Mouse (Mus musculus): ENCODE data around the gene Reln.

Gene Reln

DNA sequence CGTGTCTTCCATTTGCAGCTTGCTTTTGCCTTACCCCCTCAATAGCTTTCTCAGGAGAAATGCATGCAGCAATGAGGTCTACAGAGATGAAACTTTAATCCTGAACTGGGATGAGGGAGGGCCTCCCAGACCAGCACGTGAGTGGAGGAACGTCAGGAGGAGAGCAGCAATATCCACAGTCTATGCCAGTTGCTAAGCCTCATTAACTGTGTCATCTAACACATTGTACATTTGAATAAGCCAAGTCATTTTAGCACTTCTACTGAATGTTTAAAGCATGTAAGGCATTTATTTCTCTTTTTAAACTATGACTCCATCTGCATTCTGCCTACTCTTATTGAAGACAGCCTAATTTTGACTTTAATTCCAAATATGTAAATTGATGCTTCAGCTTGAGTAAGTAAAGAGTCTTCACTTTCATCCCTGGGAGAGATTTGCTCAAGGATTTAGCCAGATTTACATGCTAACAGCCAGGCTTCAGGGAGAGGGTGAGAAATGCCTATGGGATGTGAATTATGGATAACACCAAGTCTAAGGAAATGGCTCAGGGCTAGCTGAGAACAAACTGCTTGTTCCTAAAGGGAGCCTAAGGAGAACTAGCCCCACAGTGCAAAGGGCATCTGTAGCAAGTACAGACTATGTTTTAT, 361.4 kb downstream of the Reln start:
- no peak for DNase-seq

DNA sequence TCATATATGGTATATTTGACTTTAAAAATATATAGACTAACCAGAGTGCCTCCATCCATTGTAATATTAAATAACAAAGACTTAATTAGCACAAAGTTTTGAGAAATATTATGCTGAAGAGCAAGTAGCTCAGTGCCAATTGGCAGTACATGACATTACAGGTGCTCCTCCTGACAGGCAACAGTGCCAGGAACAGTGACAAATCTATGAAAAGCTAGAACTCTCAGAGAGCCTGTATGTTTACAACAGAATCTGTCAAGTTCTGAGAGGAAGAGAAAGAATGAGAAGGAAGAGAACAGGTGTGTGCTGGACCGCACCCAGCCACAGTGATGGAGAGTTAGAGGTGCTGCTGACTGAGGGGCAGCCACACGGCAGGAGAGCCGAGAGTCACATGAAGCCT, 363.3 kb downstream of the Reln start:
- DNase-seq: no peak

DNA sequence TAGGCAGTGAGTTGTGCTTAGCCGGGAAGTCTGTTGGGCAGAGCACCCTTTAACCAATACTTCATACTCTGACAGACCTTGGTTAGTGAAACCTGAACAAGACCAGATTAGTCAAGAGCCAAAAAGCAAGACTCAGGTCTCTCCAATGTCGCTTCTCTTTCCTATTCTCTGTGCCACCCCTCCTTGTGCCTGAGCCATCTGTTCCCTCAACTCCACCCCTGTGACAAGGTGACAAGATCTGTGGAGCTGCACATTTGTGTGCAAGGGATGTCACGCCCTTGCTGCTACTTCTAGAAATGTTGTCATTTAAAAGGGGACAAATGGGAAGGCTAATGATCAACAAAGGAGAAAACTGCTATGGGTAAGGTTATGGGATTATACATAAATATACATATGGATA, 364.0 kb downstream of the Reln start:
- DNase-seq: no peak

DNA sequence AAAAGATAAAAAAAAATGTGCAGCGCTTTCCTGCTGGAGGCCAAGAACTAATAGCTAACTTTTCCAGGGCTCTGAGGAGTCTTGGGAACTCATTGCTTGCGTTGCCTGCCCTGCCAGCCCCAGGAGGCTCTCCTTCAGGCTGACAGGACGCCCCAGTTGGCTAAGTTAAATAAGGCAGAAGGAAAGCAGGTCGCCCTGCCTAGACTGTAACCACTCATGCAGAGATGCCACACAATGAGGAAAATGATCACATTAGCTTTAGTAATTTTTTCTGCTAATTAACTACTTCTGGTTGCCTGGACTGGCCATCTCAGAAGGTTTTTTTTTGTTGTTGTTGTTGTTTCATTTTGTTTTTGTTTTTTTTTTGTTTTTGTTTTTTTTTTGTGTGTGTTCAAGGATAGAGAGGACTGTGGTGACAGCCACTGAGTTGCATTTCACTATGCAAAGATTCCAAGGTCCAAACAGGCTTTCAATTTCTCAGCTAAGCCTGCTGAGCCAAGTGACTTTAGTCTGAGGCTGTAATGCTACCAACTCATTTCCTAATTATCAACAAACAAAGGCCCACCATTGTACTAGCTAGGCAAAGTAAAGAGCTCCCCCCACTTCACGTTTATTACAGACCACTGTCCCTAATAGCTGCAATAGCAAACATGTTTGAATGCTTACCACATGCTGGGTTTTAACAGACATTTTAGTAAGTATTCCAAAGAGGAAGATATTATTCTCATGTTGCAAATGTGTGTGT, 371.1 kb downstream of the Reln start:
- DNase-seq: no peak

DNA sequence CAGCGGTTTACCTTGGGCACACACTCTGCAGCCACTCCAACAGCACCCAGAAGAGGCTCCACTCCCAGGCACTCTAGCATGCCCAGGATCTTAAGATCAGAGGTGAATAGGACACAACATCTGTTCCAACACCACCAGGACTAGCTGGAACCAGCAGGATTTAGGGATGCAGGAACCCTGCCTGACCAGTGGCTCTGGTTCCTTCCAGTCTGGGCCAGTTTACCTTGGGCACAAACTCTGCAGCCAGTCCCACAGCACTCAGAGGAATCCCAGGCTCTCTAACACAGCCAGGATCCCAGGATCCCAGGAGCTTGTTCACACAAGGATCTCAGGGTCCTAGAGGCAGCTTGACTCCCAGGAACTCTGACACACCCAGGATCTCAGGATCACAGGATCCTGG, 382.7 kb downstream of the Reln start:
- DNase-seq: no peak

DNA sequence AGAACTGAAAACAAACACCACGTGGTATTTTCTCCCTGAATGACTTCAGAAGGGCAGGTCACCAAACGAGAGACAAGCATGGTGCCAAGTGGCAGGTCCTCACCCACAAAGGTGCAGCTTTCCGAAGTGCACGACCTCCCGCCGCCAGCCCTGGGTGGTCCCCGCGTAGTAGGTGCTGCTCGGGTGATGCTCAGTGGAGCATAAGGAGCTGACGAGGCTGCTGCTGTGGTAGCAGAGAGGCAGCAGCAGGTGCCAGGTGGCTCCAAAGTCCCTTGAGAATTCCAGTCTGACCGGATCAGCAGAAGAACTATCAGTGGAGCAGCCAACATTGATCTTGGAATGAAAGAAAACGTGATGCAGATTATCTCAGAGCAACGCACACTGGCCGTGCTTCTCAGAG, 384.4 kb downstream of the Reln start:
- no peak for DNase-seq

DNA sequence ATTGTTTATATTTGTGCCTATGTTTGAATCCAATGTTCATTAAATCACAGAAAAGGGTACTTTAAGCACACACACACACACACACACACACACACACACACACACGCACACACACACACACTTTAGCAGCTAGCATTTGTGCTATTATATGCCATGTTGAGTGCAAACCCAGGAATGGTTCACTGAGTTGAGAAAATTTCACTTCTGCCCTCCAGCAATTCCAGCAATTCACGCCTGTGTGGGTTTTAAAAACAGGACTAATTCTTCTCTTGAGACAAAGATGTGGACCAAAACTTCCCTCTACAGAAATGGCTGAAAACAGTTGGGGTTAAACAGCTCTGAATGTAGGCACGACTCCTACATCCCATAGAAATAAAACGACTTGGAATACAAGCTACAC, 386.9 kb downstream of the Reln start:
- no peak for DNase-seq

DNA sequence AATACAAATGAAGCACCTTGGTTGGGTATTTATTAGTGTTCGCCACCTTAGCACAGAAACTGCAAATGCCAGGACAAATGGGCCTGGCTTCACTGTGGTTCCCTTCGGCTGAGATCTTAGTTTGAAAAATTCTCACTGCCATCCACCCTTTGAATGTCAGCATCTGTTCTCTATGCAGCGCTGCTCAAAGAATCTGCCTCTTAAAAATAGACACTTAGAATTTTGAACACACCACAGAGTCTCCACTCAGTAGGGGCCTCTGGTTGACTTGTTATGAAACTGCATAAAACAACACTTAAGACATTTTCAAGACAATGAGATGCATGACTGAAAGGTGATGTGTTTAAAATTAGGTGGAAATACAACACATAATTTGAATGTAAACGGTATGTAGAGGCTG, 387.4 kb downstream of the Reln start:
- DNase-seq: no peak

DNA sequence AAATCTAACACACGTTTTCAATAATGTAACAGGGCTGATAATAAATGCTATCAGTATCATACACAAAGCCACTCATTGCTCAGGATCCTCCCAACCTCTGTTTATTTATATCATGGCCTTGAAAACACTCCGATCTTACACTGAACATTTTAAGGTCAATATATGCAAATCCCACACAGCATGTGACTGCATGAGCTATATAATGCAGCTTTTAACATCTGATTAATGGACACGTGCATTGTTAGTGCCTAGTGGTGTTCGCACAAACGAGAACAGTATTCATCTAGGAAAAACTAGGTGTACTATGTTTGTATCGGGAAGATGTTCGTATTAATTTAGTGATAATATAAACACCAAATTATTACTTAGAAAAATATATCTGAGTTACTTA, 395.0 kb downstream of the Reln start:
- DNase-seq: no peak

DNA sequence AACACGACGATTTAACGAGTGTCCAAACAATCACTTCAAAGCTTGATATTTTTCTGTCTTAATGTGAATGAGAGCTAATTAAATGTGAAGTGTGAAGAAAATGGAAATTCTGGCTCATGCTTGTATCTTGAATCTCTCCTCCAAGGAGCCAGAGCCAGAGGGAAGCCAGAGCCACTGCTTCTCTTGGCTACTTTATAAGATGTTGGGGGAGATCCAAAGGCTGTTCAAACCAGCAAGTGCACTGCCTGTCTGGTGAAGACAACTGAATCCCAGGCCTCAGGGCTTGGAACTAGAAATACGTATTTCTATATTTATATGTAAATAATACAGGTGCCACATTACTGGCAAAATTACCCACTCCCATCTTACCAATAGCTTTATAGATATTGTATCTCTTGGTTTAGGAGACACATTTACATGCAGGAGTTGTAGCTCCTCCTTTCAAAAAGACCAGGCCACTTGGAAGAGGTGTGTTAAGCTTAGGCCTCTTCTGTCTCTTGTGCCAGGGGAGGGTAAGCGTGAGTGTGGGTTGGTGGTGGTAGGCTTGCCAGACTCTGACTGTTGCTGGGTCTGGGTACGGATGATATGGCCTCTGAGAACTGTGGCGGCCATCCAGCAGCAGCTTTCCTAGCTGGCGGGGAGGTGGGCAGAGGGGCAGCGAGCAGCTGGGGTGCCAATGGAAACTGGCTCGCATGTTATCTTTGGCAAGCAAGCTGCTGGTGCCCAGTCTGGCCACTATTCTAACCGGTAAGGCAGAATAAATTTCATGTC, 395.6 kb downstream of the Reln start:
- no peak for DNase-seq

DNA sequence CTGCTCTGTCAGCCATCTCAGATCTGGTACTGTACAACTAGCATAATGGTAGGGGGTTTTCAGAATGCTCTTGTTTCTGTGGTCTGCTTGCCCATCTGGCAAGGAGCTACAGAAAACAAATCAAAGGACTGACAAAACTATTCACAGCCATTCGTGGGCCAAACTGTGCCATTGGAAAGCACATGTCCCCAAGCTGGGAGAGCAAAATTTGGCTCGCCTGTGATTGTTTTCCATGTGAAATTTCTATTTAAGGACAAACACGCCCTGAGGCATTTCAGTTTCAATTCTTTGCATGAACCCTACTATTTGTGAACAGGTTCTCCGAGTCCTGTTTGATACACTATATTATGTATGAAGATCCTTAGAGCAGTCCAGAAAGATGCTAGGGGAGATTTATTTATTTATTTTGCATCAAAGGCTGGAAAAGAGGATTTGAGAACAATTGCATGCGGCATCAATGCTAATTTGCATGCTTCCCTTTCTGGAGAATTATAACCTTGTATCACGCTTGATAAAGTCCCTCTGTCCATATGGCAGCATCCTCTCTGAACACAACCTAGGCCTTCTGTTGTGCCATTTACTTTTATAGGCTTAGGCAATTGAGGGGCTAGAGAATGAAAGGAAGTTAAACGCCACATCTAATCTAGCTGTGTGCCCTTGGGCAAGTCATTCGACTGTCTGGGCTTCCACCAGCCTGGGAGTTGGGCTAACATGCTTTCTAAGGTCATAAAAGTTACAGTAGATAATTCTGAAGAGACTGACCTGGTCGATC, 396.7 kb downstream of the Reln start:
- no peak for DNase-seq

DNA sequence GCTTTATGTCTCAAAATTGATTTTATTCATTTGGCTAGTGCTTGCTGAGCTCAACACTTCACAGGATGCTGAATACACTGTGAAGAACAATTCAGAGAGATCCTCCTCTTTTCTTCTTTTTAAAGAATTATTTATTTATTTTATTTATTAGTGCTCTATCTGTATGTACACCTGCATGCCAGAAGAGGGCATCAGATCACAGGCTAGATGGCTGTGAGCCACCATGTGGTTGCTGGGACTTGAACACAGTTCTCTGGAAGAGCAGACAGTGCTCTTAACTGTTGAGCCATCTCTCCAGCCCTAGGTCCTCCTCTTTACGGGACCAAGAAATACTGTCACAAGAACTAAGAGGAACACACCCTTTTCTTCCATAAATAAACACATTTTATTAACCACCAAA, 399.9 kb downstream of the Reln start:
- no peak for DNase-seq

DNA sequence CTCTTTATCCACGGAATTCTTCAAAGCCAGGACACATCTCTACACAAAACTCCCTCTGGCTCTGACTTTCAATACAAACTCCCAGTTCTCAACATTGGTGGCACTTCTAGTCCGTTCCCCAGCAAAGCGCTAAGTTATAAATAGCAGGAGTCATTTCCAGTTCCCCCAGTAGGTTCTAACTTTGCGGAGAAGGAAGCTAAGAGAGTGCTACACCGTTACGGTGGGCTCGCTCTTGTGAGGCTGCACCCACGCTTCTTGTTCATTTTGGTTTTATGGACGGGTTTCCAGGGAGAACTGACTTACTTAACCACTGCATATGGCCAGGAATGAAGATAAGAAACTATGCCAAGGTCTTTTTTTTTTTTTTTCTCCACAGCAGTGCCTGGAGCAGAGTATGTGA, 405.1 kb downstream of the Reln start:
- no peak for DNase-seq

DNA sequence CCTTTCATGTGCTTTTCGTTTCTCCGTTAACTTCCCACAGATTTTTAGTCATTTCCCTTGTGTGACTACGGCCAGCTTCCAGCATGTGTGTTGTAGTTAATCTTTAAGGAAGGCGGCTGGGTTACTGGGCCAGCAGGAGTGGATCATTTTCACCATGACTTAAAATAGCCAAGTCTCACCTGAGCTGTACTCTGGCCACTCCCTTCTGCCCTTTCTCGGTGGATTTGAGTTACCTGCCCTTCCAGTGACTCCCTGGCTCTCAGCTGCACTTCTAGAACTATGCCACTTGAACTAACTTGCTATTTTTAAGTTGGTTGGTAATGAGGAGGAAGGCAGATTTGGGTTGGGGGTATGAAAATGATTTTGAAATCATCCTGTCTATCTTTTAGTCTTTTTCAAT, 406.4 kb downstream of the Reln start:
- no peak for DNase-seq

DNA sequence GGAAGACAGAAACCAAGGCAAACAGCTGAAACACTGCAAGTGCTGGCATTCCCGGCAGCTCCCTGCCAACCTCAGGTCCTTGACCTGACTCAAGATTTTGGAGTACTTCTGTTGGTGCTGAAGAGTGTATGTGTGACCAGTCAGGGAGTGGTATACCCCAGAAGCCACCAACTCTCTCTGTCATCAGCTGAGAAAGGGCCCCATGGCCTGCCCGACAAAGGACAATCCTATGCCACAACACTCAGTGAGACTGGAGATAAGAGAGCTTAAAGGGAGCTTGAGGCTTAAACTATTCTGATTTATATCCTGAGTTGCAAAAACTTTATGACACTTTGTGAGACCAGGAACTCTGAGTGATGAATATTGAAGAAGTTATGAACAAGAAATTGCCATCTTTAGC, 407.9 kb downstream of the Reln start:
- DNase-seq: no peak

DNA sequence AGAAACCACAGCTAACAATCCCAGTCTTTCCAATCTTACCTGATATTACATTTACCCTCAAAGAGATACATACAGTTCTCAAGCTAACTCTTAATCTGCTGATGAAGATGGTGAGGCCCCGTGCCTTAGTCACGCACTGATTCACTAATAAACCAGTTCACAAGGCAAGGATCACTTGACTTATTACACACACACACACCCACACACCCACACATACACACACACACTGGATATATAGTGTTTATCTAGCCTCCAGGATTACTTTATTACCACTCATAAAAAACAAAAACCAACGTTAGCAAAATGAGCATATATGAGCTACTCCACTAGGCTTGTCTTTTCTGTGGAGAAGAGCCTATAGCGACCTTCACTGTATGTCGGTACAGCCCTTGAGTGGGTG, 408.4 kb downstream of the Reln start:
- no peak for DNase-seq

DNA sequence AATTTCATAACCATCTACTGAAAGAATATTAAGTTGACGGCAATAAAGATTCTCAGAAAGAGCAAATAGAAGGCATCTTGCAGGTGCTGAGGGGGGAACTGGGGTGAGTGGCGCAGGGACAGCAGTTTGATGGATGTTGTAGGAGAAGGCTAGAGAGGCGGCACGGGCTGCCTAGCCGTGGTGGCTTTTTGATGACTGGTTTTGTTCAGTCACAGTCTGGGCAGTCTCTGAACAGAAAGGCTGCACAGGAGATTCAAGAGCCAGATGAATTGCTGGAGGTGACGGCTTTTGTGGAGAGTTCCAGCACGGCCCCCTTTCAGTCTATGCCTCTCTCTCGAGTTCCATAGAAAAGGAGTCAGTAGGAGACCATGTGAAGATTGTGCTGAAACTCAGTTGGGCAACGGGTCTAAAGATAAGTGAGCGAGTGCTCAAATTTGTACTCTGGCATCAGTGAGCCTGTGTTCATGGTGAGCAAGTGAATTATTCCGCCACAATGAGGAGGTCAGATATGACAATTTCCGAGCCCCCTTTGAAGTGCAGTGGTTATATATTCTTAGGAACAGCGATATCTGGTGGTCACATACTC, 409.6 kb downstream of the Reln start:
- no peak for DNase-seq

DNA sequence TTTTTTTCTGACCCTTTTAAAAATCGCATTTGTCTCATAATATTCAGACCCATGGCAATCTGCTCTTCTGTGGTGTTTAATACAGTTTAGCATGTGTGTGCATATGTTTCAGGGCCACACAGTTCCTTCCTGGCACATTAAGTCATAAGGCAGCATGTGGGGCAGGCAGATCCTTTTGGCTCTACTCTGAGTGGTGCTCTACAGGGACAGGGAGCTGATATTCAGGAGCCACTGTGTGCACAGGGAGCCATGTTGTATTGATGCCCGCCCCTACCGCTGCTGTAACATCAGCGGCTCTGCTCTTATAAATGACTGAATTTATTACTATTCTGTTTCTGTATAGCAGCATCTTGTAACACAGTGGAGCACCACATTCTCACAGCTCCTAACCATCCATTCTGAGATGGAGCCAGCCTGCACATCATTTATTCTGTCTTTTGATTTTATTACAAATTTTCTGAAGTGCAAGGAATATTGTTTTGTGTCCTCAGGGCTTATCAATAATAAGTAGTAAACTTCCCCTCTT, 410.3 kb downstream of the Reln start:
- DNase-seq: no peak

DNA sequence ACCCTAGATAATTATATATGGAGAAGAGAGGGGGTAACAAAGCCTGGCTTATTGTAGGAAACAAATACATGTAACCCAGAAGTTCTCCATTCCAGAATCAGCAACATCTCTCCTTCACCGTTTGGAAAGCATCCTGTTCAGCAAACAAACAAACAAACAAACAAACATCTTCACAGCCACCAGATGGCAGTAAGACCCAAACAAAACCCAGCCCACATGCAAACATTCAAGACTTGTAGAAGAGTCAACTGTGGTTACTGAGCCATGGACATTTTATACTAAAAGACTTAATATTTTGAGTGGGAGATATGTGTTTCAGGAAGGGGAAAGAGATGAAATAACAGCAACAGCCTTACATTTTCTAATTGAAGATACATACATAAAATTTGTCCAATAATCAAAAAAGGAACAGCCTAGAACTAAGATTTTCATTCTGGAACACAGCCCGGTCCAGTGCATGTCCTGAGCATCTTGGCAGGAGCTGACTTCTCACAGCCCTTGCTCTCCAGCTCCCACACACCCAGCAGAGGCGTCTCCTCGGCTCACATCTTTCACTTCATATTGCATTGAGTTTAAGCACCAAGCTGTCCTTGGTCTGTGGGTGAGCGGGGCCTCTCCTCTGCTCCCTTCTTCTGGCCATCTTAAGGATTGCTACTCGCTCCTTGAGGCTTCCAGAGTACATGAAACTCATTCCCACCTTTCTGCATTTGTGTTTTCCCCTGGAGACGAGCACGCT, 411.0 kb downstream of the Reln start:
- DNase-seq: no peak

DNA sequence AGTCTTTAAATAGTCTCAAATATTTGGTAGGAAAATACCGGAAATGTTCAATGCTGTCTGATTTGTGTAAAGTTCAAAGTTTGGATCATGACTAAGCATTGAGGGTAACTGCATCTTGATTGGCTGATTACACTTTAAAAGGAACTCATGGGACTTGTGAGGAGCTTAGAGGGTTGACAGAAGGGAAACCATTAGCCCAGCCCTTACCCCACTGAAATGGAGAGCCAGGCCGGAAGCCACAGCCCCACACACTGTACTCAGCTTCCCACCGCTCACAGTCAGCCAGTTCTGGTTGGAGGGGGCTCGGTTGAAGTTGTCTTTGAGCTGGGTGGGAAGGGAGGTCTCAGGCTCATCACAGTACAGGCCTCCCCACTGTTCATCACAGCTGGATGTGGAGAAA, 413.4 kb downstream of the Reln start:
- DNase-seq: no peak

DNA sequence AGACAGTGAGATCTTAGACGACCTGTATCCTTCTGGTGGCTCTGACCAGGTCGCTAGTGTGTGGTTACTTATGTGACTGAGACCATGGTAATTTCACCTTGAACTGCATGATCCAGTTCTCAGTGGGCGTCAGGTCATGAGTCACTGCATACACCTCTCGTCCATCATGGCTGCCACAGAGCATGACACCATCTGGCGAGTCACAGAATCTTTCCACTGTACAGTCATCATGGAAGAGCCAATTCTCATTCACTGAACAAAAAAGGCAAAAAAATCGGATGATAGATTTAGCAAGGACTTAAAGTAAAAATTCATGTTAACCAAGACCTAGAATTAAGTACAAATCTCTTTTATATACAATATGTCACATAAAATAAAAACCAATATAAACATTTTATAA, 424.2 kb downstream of the Reln start:
- DNase-seq: no peak

DNA sequence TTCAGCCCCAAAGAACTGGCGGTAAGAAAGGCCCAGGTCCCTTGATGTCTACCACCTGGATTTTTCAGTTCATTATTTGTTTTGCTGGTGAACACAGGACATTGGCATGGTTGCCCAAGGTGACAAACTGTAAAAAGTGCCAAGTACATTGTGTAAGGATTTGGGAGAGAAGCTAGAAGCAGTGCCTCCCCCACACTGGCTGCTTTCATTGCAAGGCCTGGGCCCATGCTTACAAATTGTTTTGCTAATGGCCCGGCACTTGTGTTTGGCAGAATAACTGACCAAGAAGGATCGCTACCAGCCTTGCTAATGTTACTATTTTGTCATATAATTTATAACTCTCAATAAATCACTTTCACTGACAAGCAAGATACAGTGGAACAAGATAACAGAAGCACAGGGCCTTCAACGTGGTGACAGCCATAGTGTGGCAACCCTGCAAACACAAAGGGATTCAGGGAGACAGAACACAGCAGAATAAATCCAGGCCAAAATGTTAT, 425.2 kb downstream of the Reln start:
- DNase-seq: no peak

Data from lung, postnatal 4 days (tissue).